Mouse (Mus musculus) thymus, postnatal 25 days (tissue): ENCODE measurements around the gene Mboat1.

ENCODE experiments used
- DNase-seq: peaks from one replicate; pipeline ENCODE4 v3.0.0; 2022

Mboat1 gene

GRCm38 (mm10) chr13:30136243-30136922 is at the start of gene Mboat1:
Gene Mboat1 (plus strand): TSS chr13:30136489.
- peak; percentile 82 for DNase-seq

DNA sequence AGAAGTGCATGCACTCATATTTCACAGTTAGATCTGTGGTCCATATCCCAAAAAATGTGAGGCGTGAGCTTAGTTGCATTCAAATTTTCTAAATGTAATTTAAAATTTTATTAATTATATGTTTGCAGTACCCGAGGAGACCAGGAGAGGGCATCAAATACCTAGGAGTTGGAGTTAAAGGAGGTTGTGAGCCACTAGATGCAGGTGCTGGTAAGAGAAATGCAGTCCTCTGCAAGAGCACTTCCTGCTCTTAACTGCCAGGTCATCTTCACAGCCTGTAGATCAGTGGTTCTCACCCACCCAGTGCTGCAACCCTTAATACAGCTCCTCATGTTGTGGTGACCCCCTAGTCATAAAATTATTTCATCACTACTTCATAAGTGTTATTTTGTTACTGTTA is 43.2 kb upstream of the Mboat1 start:
- DNase-seq = peak; percentile 8

GRCm38 (mm10) chr13:30095851-30096250 is 40.4 kb upstream of the Mboat1 start:
- DNase-seq = no peak

DNA sequence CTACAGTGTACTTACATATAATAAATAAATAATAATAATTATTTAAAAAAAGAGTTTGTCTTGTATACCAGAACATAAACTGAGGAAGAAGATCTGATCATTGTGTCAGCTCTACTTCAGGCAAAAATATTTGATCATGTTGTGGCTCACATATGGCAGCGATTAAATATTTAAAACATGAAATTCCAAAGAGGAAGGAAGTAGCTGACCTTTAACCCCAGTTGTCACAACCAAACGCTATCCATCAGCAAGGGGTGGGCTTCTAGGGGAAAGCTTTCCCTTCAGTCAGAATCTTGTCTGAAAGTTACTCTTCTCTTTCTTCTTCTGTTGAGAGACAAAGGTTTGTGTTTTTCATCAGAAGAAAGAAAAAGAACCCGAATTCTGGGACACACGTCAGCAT is 39.8 kb upstream of the Mboat1 start:
- no peak for DNase-seq

- DNase-seq = no peak
Measured at GRCm38 (mm10) chr13:30109001-30109600, 27.2 kb upstream of the Mboat1 start.

GRCm38 (mm10) chr13:30115792-30116191 is 20.5 kb upstream of the Mboat1 start:
- no peak for DNase-seq

- DNase-seq = no peak
Measured at GRCm38 (mm10) chr13:30136923-30137629, 787 bp downstream of the Mboat1 start.

GRCm38 (mm10) chr13:30137951-30138350 is 1.7 kb downstream of the Mboat1 start:
- no peak for DNase-seq

GRCm38 (mm10) chr13:30140149-30140548 is 3.9 kb downstream of the Mboat1 start:
- no peak for DNase-seq

DNA sequence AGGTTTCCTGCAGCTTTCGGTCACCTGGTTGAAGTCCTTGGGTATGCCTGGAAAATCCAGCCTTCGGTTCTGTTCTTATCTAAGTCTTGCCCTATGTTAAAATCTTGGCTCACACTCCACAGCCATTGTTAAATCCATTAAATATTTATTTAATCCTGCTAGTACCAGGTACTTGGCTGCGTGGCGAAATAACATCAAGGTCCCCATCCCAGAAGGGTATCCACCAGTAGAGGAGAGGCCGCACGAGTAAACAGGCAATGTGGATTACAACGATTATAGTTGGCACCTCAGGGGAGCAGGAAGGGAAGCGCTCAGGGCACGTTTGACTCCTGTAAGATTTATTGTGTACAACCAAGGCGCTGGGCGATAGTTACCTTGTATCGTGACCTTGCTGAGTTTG is 4.4 kb downstream of the Mboat1 start:
- DNase-seq = no peak

DNA sequence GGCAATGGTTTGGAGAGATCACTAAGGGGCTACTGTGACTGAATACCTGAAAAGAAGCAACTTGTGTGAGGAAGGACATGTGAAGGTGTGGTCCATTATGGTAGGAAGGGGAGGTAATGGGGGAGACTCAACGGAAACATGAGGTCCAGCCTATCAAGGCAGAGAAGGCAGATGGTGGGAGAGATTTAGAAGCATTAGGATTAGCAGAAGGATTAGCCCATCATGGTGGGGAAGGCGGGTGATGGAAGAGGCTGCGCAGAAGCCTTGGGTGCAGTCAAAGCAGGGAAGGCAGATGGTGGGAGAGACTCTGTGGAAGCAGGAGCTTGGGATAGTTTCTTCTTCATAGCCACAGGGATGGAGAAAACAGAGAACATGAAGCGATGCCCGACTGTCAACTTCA is 5.7 kb downstream of the Mboat1 start:
- DNase-seq = no peak

DNA sequence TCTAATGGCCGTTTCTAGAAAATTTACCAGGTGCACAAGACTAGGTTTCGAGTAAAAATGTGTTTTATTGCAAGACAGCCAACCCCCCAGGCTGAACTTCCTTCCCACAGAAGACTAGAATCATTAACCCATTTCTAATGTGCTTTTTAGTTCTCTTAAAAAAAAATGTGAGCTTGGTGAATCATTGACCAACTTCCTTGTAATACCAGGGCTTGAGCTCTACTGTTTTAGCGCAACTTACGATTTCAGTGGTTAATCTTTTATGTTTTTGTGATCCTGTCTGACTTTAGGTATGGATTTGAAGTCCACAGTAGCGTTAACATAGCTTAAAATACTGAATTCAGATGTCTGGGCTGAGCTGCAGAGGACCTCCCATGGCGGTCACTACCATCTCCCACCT is 10.2 kb downstream of the Mboat1 start:
- no peak for DNase-seq

- DNase-seq = peak; percentile 46
Measured at GRCm38 (mm10) chr13:30154264-30154663, 18.0 kb downstream of the Mboat1 start.

GRCm38 (mm10) chr13:30159626-30160025 is 23.3 kb downstream of the Mboat1 start:
- no peak for DNase-seq

GRCm38 (mm10) chr13:30163521-30163920 is 27.2 kb downstream of the Mboat1 start:
- no peak for DNase-seq

GRCm38 (mm10) chr13:30166138-30167090 is 30.1 kb downstream of the Mboat1 start:
- DNase-seq = peak; percentile 36

- DNase-seq = no peak
Measured at GRCm38 (mm10) chr13:30167499-30167898, 31.2 kb downstream of the Mboat1 start.

DNA sequence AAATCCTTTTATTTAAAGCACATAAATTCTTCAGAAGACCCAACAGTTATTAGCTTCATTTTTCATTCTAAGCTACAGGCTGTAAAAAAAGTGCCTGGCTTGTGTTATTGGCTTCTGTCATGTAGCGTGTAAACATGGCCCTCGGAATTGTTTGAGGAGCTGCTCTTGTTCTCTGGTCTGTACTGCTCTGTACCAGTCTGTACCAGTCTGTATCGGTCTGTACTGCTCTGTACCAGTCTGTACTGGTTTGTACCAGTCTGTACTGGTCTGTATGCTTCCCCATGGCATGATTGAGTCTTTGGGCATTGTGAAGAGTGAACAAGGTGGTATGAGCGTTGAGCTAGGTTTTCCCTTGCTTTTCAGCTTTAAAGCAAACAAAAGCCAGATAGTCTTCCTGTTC is 32.5 kb downstream of the Mboat1 start:
- DNase-seq = no peak

DNA sequence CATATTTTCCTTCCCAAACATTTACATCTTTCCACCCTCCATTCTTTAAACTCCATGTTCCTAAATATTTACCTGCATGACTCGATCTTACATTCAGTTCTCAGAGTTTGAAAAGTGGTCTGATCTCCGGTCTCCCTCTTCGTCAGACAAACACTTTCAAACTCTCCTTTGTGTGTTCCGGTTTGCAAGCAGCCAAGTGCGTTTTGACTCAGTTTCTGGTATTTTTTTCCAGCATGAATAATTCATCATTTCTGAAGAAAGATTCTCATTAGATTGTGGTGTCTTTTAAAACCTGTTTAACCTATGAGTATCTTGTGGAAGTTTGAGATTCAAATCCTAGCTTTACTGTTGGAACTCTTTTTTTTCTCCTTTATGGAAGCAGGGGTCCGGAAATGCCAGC is 33.8 kb downstream of the Mboat1 start:
- no peak for DNase-seq

GRCm38 (mm10) chr13:30174586-30174985 is 38.3 kb downstream of the Mboat1 start:
- no peak for DNase-seq

DNA sequence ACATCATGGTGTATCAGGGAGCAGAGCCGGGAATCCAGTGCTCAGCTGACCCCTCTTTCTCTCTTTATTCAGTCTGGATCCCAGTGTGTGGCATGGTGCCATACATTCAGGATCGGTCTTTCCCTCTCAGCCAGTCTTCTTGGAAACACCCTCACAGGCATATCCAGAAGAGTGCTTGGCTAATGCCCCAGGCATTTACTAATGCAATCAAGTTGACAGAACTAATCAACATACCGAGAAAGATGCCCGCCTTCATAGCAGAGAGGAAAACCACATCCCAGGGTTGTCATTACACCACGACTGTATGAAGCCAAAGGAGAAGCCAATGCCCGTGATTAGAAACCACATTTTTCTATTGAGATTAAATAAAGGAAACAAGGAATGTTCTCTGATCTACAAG is 41.1 kb downstream of the Mboat1 start:
- DNase-seq = no peak

DNA sequence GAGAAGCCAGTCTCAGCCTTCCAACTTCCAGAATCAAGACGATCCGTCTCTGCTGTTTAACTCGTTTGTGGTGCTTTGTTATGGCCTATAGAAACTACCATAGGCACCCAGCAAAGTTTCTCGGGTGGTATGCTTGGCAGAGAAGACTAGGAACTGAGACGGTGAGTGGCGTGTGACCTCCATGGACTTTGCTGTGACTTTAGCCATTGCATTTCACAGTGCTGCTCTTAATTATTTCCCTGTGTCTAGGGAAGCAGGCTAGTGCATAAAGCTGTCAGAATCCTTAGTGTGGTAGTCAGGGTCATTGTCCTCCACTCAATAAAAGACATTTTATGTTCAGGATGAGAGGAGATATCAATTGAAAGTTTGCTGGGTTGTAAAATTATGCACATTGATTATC is 49.3 kb downstream of the Mboat1 start:
- DNase-seq = no peak

DNA sequence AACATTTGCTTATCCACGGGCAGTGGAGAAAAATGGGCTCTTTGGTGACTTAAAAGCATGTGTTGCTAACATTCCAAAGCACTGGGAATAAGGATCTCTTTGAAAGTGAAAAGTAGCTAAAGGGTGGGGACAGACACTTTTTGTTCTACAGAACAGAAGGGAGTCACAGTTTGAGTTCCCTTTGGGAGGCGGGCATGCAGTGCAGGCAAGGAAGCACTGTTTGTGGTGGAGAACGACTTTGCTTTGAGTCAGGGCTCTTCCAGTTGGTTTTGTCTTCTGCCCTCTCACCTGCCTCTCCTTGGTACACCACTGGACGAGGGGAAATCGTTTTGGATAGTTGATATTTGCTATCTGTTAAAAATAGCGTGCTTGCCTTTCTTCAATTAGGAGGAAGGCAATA is 49.7 kb downstream of the Mboat1 start:
- no peak for DNase-seq
